Mouse (Mus musculus) left cerebral cortex, postnatal 36 days (tissue): Measurements from ENCODE around the gene Zfp687. TPM values are rescaled to one million over a fixed set of nuclear protein-coding genes. Genes with fewer than 3 reads are reported as not detected.
A peak's percentile ranks its signal among the peaks of the same experiment; 100 is the strongest.
"Not testable (repeated sequence)": the region's sequence is repeated elsewhere in the genome, so short reads cannot be mapped to it uniquely, and the experiment has no call there.

Source experiments
- DNase-seq, 2 experiments: peaks; one replicate each; pipeline ENCODE4 v3.0.0; 2021 to 2022; ENCODE audit warnings: low spot score in 2 of 2, mixed read lengths in 1 of 2
- intact Hi-C: fragments of 180-260 bp; cut with DNase I; formaldehyde crosslinking; loops from one replicate; pipeline ENCODE4 v1.15.1; 2025
- total RNA-seq, 2 experiments: library from RNA; stranded (reverse); gene quantifications; 2 replicates each; pipeline ENCODE4 v1.2.3; 2021

Gene Zfp687
- total RNA-seq: 10 to 100 TPM; 24.0 to 26.1 TPM

GRCm38 (mm10) chr3:95015337-95015872, at the start of gene Zfp687:
Zfp687 (minus strand) TSS chr3:95015448.
- intact Hi-C loops: no loop called here
- DNase-seq: peak; percentile 98 to 100

- intact Hi-C loops: no loop called here
- no peak for DNase-seq
These were observed 48.5 kb upstream of the Zfp687 start for GRCm38 (mm10) chr3:95063741-95064140.

GRCm38 (mm10) chr3:95058078-95058477, 42.8 kb upstream of the Zfp687 start:
- peak; percentile 29 to 34 for DNase-seq

GRCm38 (mm10) chr3:95056275-95056674, 41.0 kb upstream of the Zfp687 start:
- no peak for DNase-seq
- intact Hi-C loops: loop anchor here (5.0 kb wide), 1 partner anchor 51 kb away; the partner anchor contains the start of gene Pip5k1a

More at GRCm38 (mm10) chr3:95058078-95058477, 42.8 kb upstream of the Zfp687 start:
- intact Hi-C loops: loop anchor here (5.0 kb wide), 1 partner anchor 49 kb away; the partner anchor contains the start of gene Pip5k1a

GRCm38 (mm10) chr3:95054481-95055260, 39.4 kb upstream of the Zfp687 start:
- intact Hi-C loops: loop anchor here (5.0 kb wide), 1 partner anchor 53 kb away; the partner anchor contains the start of gene Pip5k1a
- no peak for DNase-seq

- intact Hi-C loops: no loop called here
These were observed 38.5 kb upstream of the Zfp687 start for GRCm38 (mm10) chr3:95053701-95054100.

GRCm38 (mm10) chr3:95052959-95053358, 37.7 kb upstream of the Zfp687 start:
- DNase-seq: no peak
- intact Hi-C loops: no loop called here

More at GRCm38 (mm10) chr3:95053701-95054100, 38.5 kb upstream of the Zfp687 start:
- no peak for DNase-seq

GRCm38 (mm10) chr3:95047914-95048313, 32.7 kb upstream of the Zfp687 start:
- intact Hi-C loops: no loop called here
- no peak for DNase-seq

GRCm38 (mm10) chr3:95046462-95047057, 31.3 kb upstream of the Zfp687 start:
- intact Hi-C loops: no loop called here

GRCm38 (mm10) chr3:95043251-95043650, 28.0 kb upstream of the Zfp687 start:
- no peak for DNase-seq
- intact Hi-C loops: no loop called here

More at GRCm38 (mm10) chr3:95046462-95047057, 31.3 kb upstream of the Zfp687 start:
- DNase-seq: no peak

- DNase-seq: no peak
- intact Hi-C loops: no loop called here
These were observed 27.6 kb upstream of the Zfp687 start for GRCm38 (mm10) chr3:95042838-95043229.

- DNase-seq: peak; percentile 97 to 99
- intact Hi-C loops: no loop called here
These were observed 27.1 kb upstream of the Zfp687 start, which contains the start of gene Psmd4 for GRCm38 (mm10) chr3:95042166-95042837. Psmd4 (minus strand) TSS chr3:95042614.

GRCm38 (mm10) chr3:95041625-95042024, 26.4 kb upstream of the Zfp687 start:
- DNase-seq: no peak
- intact Hi-C loops: no loop called here

GRCm38 (mm10) chr3:95029953-95030352, 14.7 kb upstream of the Zfp687 start:
- intact Hi-C loops: no loop called here
- DNase-seq: no peak

- intact Hi-C loops, DNase-seq: not testable (repeated sequence)
These were observed 14.1 kb upstream of the Zfp687 start for GRCm38 (mm10) chr3:95029291-95029827.

- intact Hi-C loops: no loop called here
- DNase-seq: no peak
These were observed 13.4 kb upstream of the Zfp687 start for GRCm38 (mm10) chr3:95028603-95029002.

GRCm38 (mm10) chr3:95027701-95028100, 12.5 kb upstream of the Zfp687 start:
- peak; percentile 62 to 66 for DNase-seq
- intact Hi-C loops: no loop called here

GRCm38 (mm10) chr3:95027057-95027645, 11.9 kb upstream of the Zfp687 start:
- intact Hi-C loops: no loop called here
- peak in 1 of 2 experiments; percentile 25 for DNase-seq

GRCm38 (mm10) chr3:95025202-95025601, 10.0 kb upstream of the Zfp687 start:
- intact Hi-C loops: no loop called here
- no peak for DNase-seq
